Mouse (Mus musculus): Measurements from ENCODE around the gene Dchs2.
A peak's percentile ranks its signal among the peaks of the same experiment; 100 is the strongest.
"Not testable (repeated sequence)": the region's sequence is repeated elsewhere in the genome, so short reads cannot be mapped to it uniquely, and the experiment has no call there.

The Dchs2 gene

DNA sequence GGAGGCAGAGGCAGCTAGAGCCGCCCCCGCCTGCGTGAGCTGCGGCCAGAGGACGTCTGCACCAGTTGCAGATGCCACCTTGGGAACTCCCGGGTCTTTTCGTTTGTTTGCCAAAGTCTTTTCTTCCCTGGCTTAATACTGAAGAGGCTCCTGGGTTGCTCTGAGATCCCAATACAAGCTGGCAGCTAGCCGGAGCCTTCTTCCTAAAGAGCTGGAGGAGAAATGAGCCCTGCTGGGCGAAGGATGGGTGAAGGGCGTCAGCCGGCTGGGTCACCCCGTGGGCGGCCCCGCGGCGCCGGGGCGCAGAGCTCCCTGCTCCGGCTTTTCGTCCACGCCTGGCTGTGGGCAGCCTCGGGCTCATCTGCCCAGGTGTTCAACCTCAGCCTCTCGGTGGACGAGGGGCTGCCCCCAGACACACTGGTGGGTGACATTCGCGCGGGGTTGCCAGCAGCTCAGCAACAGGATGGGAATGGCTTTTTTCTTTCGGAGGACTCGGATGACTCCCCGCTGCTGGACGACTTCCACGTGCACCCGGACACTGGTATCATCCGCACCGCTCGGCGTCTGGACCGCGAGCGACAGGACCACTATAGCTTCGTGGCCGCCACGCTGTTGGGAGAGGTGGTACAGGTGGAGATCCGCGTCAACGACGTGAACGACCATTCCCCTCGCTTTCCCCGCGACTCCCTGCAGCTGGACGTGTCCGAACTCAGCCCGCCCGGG lies at the start of gene Dchs2:
Gene Dchs2, plus strand, starts transcription at position 223 of the 723 bp plus-strand sequence.
- DNase-seq: no peak

DNA sequence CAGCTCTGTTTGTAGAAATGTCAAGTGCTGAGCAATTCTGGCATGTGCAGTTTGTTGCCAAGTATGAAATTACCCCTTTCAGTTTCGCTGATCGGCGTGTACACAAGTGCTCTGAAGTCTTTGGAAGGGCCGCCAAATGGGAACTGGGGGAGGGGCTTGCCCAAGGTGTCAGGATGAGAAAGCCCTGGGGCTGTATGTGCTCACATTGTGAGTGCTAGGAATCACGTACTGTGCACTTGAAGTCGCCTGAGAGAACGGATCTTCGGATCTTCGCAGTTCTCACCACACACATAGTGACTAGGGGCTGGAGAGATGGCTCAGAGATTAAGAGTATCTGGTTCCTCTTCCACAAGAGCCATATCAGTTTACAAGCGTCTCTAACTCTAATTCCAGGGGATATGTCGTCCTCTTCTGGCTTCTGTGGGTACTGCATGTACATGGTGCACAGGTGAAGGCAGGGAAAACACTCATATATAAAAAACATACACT lies 47.1 kb upstream of the Dchs2 start:
- peak; percentile 54 to 55 for DNase-seq

GRCm38 (mm10) chr3:83097586-83097985 lies 30.2 kb upstream of the Dchs2 start:
- DNase-seq: no peak

- DNase-seq: no peak
Measured at GRCm38 (mm10) chr3:83098546-83099034, 29.2 kb upstream of the Dchs2 start.

- no peak for DNase-seq
Measured at GRCm38 (mm10) chr3:83099139-83099538, 28.6 kb upstream of the Dchs2 start.

- DNase-seq: no peak
Measured at GRCm38 (mm10) chr3:83099651-83100050, 28.1 kb upstream of the Dchs2 start.

DNA sequence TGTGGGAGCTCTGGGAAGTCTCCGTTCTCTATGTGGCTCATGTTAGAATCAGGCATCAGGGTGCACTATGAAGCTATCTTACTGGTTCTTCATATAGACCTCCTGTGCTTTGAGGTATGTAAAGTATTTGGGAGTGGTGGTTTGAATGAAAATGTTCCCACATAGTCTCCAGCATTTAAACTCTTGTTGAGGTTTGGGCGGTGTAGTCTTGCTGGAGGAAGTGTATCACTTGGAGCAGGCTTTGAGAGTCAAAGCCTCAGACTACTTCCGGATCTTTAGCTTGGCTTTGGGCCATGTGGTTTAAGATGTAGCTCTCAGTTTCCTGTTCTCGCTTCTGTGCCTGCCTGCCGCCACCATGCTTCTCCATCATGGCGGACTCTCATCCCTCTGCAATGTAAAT lies 25.5 kb upstream of the Dchs2 start:
- no peak for DNase-seq

- no peak for DNase-seq
Measured at GRCm38 (mm10) chr3:83110163-83110562, 17.6 kb upstream of the Dchs2 start.

DNA sequence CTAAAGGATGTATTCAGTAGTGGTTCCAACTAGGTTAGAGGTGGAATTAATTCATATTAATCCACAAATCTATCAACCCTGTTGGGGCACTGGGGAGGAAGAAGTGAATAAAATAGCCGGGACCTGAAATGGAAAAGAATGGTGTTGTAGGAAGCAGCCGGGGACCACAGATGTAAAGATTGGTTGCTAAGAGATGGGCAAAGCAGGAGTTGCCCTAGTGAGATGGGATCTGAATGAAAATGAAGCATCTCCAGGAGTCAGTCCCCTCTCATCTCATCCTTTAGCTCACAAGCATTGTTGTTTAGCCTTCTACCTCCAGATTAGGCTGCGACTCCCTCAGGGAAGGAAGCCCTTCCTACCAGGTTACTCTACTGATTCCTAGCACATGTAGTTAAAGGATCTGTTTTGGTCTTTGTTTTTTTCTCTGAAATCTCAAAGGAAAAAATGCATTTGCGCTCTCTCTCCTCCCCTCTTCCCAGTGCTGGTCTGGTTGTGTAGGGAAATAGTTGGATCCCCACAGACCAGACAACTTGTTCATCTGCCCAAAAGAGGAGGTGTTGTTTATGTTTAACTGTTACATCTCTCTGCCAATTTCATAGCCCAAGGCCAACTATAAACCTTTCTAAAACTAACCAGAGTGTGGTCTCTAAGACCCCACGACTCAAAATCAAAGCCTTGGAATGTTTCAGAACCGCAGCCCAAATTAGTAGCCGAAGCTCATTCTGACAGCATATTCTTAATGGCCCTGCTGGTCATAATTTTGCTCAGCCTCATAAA lies 16.1 kb upstream of the Dchs2 start:
- DNase-seq: no peak

DNA sequence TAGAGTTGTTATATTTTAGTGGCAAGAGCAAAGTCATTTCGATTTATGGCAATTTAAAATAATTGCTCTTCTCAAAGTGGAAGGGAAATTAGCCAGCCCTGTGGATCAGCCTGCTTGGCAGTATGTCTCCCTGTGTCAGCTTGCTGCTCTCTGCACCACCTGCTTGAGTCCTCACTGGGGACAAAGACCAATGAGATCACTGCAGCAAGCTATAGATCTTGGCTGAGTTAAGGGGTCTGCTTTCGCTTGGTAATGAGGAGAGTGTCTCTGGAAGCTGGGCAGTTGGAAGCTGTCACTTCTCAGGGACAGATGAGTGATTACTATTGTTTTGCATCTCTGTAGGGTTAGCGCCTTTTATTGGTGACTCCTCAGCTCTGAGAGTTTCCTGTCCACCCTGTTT lies 14.9 kb upstream of the Dchs2 start:
- no peak for DNase-seq

- DNase-seq: no peak
Measured at GRCm38 (mm10) chr3:83114946-83115345, 12.8 kb upstream of the Dchs2 start.

GRCm38 (mm10) chr3:83117592-83117991 lies 10.2 kb upstream of the Dchs2 start:
- no peak for DNase-seq

DNA sequence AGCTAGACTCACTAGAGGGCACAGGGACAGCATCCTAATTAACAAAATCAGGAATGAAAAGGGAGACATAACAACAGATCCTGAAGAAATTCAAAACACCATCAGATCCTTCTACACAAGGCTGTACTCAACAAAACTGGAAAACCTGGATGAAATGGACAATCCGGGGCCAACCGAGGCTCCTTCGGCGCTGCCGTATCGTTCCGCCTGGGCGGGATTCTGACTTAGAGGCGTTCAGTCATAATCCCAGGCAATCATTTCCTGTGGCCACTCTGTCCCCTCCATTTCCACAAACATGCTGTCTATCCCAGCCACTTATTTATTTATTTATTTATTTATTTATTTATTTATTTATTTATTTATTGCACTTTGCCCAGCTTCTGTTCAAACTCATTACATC lies 3.8 kb upstream of the Dchs2 start:
- not testable (repeated sequence) for DNase-seq

DNA sequence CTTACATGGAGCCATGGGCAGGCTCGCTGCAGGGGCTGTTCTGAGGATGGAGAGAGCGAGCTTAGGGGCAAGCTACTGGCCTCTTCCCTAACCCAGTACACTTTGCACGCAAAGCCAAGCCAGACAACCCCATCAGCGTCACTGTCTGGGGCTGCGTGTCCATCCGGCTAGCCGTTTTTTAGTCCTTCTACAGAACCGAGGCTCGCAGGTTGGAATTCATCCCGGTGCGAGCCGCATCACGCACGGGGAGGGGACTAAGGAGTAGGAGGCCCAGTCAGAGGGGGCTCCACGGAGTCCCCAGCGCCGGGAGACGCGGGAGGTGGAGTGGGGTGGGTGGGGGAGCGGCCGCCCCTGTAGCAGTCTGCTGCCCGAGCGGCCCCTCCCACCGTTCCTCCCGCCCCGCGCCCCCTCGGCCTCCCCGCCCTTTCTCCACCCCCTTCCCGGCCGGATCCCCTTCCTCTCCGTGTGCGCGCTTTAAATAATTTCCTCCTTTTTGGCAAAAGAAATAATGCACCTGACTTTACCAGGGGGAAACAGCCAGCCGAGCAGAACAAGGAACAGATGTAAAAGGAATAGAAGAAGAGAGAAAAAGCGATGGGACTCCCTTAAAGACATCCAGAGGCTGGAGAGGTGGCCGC lies 541 bp upstream of the Dchs2 start:
- no peak for DNase-seq

DNA sequence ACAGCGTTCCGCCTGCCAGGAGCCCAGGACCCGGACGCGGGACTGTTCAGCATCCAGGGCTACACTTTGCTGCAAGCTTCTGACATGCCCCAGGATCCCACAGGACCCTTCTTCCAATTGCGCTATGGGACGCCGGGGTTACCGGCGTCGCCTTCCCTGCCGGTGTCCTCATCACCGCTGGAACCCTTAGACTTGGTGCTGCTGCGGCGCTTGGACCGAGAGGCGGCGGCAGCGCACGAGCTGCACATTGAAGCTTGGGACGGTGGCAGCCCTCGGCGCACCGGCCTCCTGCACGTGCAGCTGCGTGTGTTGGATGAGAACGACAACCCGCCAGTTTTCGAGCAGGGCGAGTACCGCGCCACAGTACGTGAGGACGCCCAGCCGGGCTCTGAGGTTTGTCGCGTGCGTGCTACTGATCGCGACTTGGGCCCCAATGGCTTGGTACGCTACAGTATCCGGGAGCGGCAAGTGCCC lies 738 bp downstream of the Dchs2 start:
- DNase-seq: no peak

DNA sequence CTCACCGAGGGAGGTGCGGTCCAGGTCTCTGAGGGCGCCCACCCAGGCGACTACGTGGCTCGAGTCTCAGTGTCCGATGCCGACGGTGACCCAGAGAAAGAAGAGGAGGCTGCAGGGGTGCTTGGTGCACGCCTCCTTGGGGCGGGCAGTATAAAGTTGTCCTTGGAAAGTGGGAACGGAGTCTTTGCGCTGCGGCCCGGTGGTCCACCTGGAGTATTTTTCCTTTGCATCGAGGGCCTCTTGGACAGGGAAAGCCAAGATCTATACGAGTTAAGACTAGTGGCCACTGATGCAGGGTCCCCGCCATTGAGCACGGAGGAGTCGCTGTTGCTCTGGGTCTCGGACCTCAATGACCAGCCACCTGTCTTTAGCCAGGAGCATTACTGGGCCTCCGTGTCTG lies 1.4 kb downstream of the Dchs2 start:
- no peak for DNase-seq

- no peak for DNase-seq
Measured at GRCm38 (mm10) chr3:83136413-83136812, 8.7 kb downstream of the Dchs2 start.

DNA sequence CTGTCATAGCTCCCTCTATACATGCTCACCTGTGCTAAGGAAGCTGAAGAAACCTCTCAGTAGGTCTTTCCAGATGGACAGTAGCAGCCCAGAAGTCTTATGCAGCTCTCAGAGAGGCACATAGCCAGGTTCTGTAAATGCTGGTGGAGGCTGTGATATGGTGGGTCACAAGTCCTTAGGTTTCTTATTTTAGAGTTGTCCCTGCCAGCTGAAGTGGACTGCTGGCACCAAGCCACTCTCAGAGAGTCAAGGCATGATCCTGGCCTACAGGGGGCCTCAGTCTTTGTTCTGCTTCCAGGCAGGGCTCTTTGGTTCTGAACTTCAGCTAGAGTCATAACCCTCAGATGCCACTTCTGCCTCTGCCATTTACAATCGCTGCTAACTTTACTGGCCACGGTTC lies 11.1 kb downstream of the Dchs2 start:
- no peak for DNase-seq

DNA sequence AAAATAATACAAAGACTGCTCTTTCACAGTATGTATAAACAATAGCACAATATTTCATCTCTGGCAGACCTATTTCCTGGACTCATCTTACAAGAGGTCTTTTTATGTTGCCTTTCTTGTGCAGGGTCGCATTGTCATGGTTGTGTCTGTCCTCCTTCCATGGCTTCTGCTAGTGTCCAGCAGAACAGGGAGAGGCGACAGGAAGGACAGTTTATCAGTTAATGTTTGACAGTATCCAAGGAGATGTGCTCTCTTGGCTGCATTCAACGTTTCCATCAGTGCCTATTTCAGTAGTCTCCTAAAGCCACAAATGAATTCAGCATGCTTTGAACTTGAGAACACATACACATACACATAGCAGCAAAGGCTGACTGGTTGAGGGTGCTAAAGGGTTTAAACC lies 17.9 kb downstream of the Dchs2 start:
- no peak for DNase-seq

GRCm38 (mm10) chr3:83147273-83148054 lies 19.7 kb downstream of the Dchs2 start:
- no peak for DNase-seq

DNA sequence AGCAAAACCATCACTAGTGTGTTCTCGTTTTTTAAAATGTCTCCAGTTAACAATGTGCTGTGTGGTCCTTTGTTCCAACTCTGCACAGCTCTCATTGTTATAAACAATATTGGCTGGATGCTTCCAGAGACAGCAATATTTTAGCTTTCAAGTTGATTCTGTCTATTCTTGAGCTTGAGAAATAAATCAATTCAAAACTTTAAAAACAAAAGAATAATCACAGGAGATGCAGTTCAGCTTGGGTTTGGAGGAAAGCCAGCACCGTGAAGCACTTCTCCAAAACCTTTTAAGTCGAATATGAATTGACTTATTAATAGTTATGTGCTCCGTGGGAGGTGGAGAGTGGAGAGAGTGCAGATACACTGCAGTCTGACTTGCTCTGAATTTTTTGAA lies 20.3 kb downstream of the Dchs2 start:
- DNase-seq: no peak

GRCm38 (mm10) chr3:83148508-83148907 lies 20.8 kb downstream of the Dchs2 start:
- no peak for DNase-seq

- no peak for DNase-seq
Measured at GRCm38 (mm10) chr3:83155600-83155999, 27.9 kb downstream of the Dchs2 start.

All from cerebellum, adult 18-20 months (tissue).